Mouse (Mus musculus): Measurements from ENCODE around the gene Nfia. TPM values are rescaled to one million over a fixed set of nuclear protein-coding genes. Genes with fewer than 3 reads are reported as not detected.

Gene Nfia
- polyA plus RNA-seq, 1 experiment from 2014 or later: 56.7 TPM

- Histone ChIP-seq H3K4me2 (peak overlapping the region; percentile 83), H3K27me3 (no peaks in the 10 kb centered on the region)
- WGBS: under 1% methylated on average over 66 of the region's 77 CpGs
Measured at GRCm38 (mm10) chr4:97777081-97777705, 4.7 kb downstream of the Nfia start.

GRCm38 (mm10) chr4:97777706-97778176 lies 5.2 kb downstream of the Nfia start, which contains the start of gene E130114P18Rik:
Gene E130114P18Rik, minus strand, starts transcription at chr4:97778078.
- WGBS: under 1% methylated on average over 37 of the region's 37 CpGs
- Histone ChIP-seq H3K36me3 (peaks cover 4% of the 10 kb centered on the region; the same call in 1 of the 2 replicates), H3K4me1 (replicated peaks) (peaks cover 40% of the 10 kb centered on the region), H3K27ac (peak within 1 kb of the TSS; percentile 99), H3K9ac (replicated peaks) (peak within 1 kb of the TSS; percentile 100), H3K27me3 (no peaks in the 10 kb centered on the region), H3K9me3 (no peaks in the 10 kb centered on the region), H3K4me2 (peak within 1 kb of the TSS; percentile 83), H3K4me3 (replicated peaks) (peak within 1 kb of the TSS; percentile 96)
- ATAC-seq (ENCODE audit: insufficient number of reproducible peaks, insufficient read depth, low FRiP score, low TSS enrichment, low read depth): peak; percentile 75

More at GRCm38 (mm10) chr4:97777081-97777705, 4.7 kb downstream of the Nfia start:
- Histone ChIP-seq H3K4me1 (replicated peaks) (peaks cover 40% of the 10 kb centered on the region), H3K9me3 (no peaks in the 10 kb centered on the region), H3K36me3 (no peaks in the 10 kb centered on the region), H3K4me3 (replicated peaks) (peak overlapping the region; percentile 96), H3K9ac (replicated peaks) (peak overlapping the region; percentile 100), H3K27ac (peak overlapping the region; percentile 99)
- ATAC-seq (ENCODE audit: insufficient number of reproducible peaks, insufficient read depth, low FRiP score, low TSS enrichment, low read depth): peak; percentile 33; the same call in 1 of the 2 replicates

GRCm38 (mm10) chr4:97778211-97779002 lies 5.9 kb downstream of the Nfia start:
- H3K27ac ChIP-seq: peak overlapping the region; percentile 99
- H3K4me1 ChIP-seq (replicated peaks): peaks cover 41% of the 10 kb centered on the region
- H3K4me3 ChIP-seq (replicated peaks): peak overlapping the region; percentile 96
- WGBS: under 1% methylated on average over 84 of the region's 94 CpGs
- H3K36me3 ChIP-seq: peaks cover 10% of the 10 kb centered on the region
- peak overlapping the region; percentile 83 for H3K4me2 ChIP-seq
- no peaks in the 10 kb centered on the region for H3K27me3 ChIP-seq
- H3K9me3 ChIP-seq: no peaks in the 10 kb centered on the region
- ATAC-seq (ENCODE audit: insufficient number of reproducible peaks, insufficient read depth, low FRiP score, low TSS enrichment, low read depth): no peak
- peak overlapping the region; percentile 100 for H3K9ac ChIP-seq (replicated peaks)

- H3K9me3 ChIP-seq: no peaks in the 10 kb centered on the region
- WGBS: 4% methylated on average over 18 of the region's 18 CpGs
- peaks cover 19% of the 10 kb centered on the region for H3K36me3 ChIP-seq
- H3K9ac ChIP-seq (replicated peaks): peak overlapping the region; percentile 100
- ATAC-seq (ENCODE audit: insufficient number of reproducible peaks, insufficient read depth, low FRiP score, low TSS enrichment, low read depth): no peak
- peak overlapping the region; percentile 96 for H3K4me3 ChIP-seq (replicated peaks)
- peaks cover 39% of the 10 kb centered on the region for H3K4me1 ChIP-seq (replicated peaks)
- H3K27ac ChIP-seq: peak overlapping the region; percentile 99
- H3K27me3 ChIP-seq: no peaks in the 10 kb centered on the region
- peak overlapping the region; percentile 83 for H3K4me2 ChIP-seq
Measured at GRCm38 (mm10) chr4:97779003-97779930, 6.7 kb downstream of the Nfia start.

GRCm38 (mm10) chr4:97780024-97780423 lies 7.5 kb downstream of the Nfia start:
- ATAC-seq (ENCODE audit: insufficient number of reproducible peaks, insufficient read depth, low FRiP score, low TSS enrichment, low read depth): no peak
- Histone ChIP-seq H3K27ac (peak overlapping the region; percentile 99), H3K9ac (replicated peaks) (peak overlapping the region; percentile 100), H3K4me2 (peak overlapping the region; percentile 83), H3K4me1 (replicated peaks) (peaks cover 33% of the 10 kb centered on the region), H3K36me3 (peaks cover 27% of the 10 kb centered on the region), H3K9me3 (no peaks in the 10 kb centered on the region), H3K27me3 (no peaks in the 10 kb centered on the region), H3K4me3 (replicated peaks) (peak overlapping the region; percentile 96)
- WGBS: 23% methylated on average over 7 of the region's 7 CpGs

DNA sequence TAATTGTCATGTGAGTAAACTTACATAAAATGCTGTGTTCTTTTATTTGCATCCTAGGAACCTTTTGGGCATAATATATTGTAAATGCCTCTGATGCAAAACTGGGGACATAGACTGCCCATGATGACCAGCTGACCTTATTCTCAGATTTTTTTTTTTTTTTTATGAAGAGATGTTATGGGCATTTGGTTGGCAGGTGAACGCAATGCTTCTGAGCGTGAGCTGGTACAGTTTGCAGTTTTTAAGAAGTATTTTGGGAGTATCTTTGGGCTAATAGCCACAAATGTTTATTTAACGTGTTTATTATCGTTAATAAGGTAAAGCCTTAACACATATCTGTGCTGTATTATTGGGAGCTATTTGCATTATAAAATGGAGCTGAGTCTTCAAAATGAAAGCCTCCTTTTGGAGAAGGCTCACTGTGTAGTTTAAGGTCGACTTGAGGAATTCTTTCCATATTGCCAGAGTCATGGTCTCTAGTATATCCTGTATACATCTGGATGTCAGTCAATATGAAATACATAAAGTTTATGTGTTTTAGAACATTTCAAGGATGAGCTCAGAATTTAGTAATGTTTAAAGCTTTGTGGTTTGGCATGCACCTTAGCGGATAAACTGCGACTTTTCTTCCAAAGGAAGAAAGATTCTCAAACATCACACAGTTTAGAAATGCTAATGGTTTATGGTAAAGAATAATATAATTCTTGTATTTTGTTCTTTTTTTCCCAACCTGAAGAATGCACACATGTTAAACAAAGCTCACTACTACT lies 8.3 kb downstream of the Nfia start:
- H3K9me3 ChIP-seq: no peaks in the 10 kb centered on the region
- no peak overlapping the region for H3K9ac ChIP-seq (replicated peaks)
- peak overlapping the region; percentile 83 for H3K4me2 ChIP-seq
- H3K27ac ChIP-seq: no peak overlapping the region
- no peak overlapping the region for H3K4me3 ChIP-seq (replicated peaks)
- 74% methylated on average over 7 of the region's 7 CpGs for WGBS
- H3K36me3 ChIP-seq: peaks cover 35% of the 10 kb centered on the region
- ATAC-seq (ENCODE audit: insufficient number of reproducible peaks, insufficient read depth, low FRiP score, low TSS enrichment, low read depth): no peak
- H3K27me3 ChIP-seq: no peaks in the 10 kb centered on the region
- peaks cover 28% of the 10 kb centered on the region for H3K4me1 ChIP-seq (replicated peaks)

GRCm38 (mm10) chr4:97782069-97782468 lies 9.5 kb downstream of the Nfia start:
- Histone ChIP-seq H3K27ac (no peak overlapping the region), H3K27me3 (no peaks in the 10 kb centered on the region), H3K4me2 (no peak overlapping the region), H3K36me3 (peaks cover 42% of the 10 kb centered on the region), H3K9me3 (no peaks in the 10 kb centered on the region), H3K4me3 (replicated peaks) (no peak overlapping the region), H3K9ac (replicated peaks) (no peak overlapping the region), H3K4me1 (replicated peaks) (peaks cover 31% of the 10 kb centered on the region)
- 85% methylated on average over 3 of the region's 3 CpGs for WGBS
- no peak for ATAC-seq (ENCODE audit: insufficient number of reproducible peaks, insufficient read depth, low FRiP score, low TSS enrichment, low read depth)

GRCm38 (mm10) chr4:97782497-97782896 lies 10.0 kb downstream of the Nfia start:
- Histone ChIP-seq H3K4me3 (replicated peaks) (no peak overlapping the region), H3K27me3 (no peaks in the 10 kb centered on the region), H3K9ac (replicated peaks) (no peak overlapping the region), H3K4me1 (replicated peaks) (peaks cover 31% of the 10 kb centered on the region), H3K27ac (no peak overlapping the region), H3K4me2 (no peak overlapping the region), H3K36me3 (peaks cover 46% of the 10 kb centered on the region), H3K9me3 (no peaks in the 10 kb centered on the region)
- 95% methylated on average over 6 of the region's 6 CpGs for WGBS
- no peak for ATAC-seq (ENCODE audit: insufficient number of reproducible peaks, insufficient read depth, low FRiP score, low TSS enrichment, low read depth)

DNA sequence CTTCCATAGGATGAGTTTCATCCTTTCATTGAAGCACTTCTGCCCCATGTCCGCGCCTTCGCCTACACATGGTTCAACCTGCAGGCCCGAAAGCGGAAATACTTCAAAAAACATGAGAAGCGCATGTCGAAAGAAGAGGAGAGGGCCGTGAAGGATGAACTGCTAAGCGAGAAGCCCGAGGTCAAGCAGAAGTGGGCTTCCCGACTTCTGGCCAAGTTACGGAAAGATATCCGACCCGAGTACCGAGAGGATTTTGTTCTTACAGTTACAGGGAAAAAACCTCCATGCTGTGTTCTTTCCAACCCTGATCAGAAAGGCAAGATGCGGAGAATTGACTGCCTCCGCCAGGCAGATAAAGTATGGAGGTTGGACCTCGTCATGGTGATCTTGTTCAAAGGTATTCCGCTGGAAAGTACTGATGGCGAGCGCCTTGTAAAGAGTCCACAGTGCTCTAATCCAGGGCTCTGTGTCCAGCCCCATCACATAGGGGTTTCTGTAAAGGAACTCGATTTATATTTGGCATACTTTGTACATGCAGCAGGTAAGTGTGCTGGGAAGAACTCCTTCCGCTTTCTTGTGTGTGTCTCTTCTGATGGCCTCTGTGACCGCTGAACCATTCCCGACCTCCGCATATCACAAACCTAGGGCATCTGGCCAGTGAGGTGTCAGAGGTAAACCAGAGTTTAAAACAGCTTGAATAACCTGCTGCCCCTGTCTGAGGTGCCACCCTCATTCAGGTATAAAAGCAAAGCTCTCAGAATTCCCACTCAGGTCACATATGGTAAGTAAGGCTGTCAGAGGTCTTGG lies 10.7 kb downstream of the Nfia start:
- Histone ChIP-seq H3K9ac (replicated peaks) (no peak overlapping the region), H3K27ac (no peak overlapping the region), H3K36me3 (peaks cover 49% of the 10 kb centered on the region), H3K9me3 (no peaks in the 10 kb centered on the region), H3K4me1 (replicated peaks) (peaks cover 31% of the 10 kb centered on the region), H3K4me2 (no peak overlapping the region), H3K27me3 (no peaks in the 10 kb centered on the region), H3K4me3 (replicated peaks) (no peak overlapping the region)
- no peak for ATAC-seq (ENCODE audit: insufficient number of reproducible peaks, insufficient read depth, low FRiP score, low TSS enrichment, low read depth)
- 93% methylated on average over 26 of the region's 26 CpGs for WGBS

All from limb, embryonic 12.5 days (tissue).